Mouse (Mus musculus) adrenal gland, adult 10 weeks (tissue): ENCODE data around the gene Ssxb2. TPM values are rescaled to one million over a fixed set of nuclear protein-coding genes. Genes with fewer than 3 reads are reported as not detected.

Experiments used
- polyA plus RNA-seq: library from polyadenylated mRNA; stranded (reverse); fragments of 350-450 nt; fragmentation: Illumina TruSeq; extraction: RNeasy Lipid Tissue Mini Kit (QIAGEN cat#74804); gene quantifications from one replicate; pipeline ENCODE4 v1.2.3, GENCODE M21; 2014; ENCODE audit warnings: low read depth, low replicate concordance

Ssxb2 gene
- not detected for polyA plus RNA-seq

DNA sequence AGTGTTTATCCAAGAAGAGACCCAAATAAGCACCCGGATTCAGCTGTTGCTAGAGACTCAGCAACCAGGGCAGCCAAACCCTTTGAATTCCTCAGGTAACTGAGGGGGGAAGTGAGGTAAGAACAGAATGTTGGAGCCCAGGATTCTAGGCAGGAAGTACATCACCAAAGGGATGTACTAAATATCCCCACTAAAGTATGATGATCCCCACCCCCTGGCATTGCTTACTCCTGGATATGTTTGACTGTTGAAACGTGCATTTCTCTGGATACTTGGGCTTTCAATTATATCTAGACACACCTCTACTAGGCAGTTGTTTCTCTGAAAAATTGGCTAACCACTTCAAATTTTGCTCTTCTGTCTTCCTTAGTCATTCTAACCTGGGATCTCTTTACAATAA, at the start of gene Ssxb2:
Gene Ssxb2 (minus strand): TSS at position 101 of the 400 bp plus-strand sequence.

GRCm38 (mm10) chrX:8413005-8413404, 48.5 kb downstream of the Ssxb2 start, which contains the start of gene Ssxb1:
Gene Ssxb1 (plus strand): TSS chrX:8413305.

Other genes with a start within 250 kb of the Ssxb2 start
- 12.4 TPM for gene Ftsj1, start 209.3 kb downstream of the Ssxb2 start, polyA plus RNA-seq
- not detected for gene Slc38a5, start 190.6 kb downstream of the Ssxb2 start, polyA plus RNA-seq
- not detected for gene Ssxb10, start 134.3 kb downstream of the Ssxb2 start, polyA plus RNA-seq
- gene Ssxb9, start 94.7 kb downstream of the Ssxb2 start, polyA plus RNA-seq, result not detected
- not detected for gene Ssxb1, start 48.4 kb downstream of the Ssxb2 start, polyA plus RNA-seq
- gene Gm14459, start 63.2 kb upstream of the Ssxb2 start, polyA plus RNA-seq, result not detected
- gene Ssxb6, start 86.5 kb upstream of the Ssxb2 start, polyA plus RNA-seq, result not detected
- not detected for gene Ssxb3, start 130.1 kb upstream of the Ssxb2 start, polyA plus RNA-seq
- not detected for gene Ssxb8, start 229.1 kb upstream of the Ssxb2 start, polyA plus RNA-seq